Mouse (Mus musculus) MEL (cell line): ENCODE measurements around the gene Sema6d. TPM values are rescaled to one million over a fixed set of nuclear protein-coding genes. Genes with fewer than 3 reads are reported as not detected.

Experiments
- DNase-seq: peaks from one replicate; pipeline ENCODE4 v3.0.0; 2011; ENCODE audit warnings: low read depth, low spot score
- H3K27ac ChIP-seq: 2 replicates; pipeline ENCODE4 v1.5.1; 2012; ENCODE audit warnings: low read depth, mild to moderate bottlenecking, control low read depth, low read length, moderate library complexity; ENCODE audit not compliant: control insufficient read depth
- H3K27me3 ChIP-seq, 2 experiments: fragments of 150-350 bp in 1 of 2; sonication (generic) in 1 of 2; 2 replicates each; pipeline ENCODE4 v1.6.1; 2012; ENCODE audit warnings: low read length in 2 of 2, mild to moderate bottlenecking in 2 of 2, improper control_type of control experiment in 1 of 2, moderate library complexity in 1 of 2; ENCODE audit not compliant: insufficient read depth in 2 of 2, control insufficient read depth in 1 of 2
- H3K36me3 ChIP-seq, 2 experiments: 2 replicates each; pipeline ENCODE4 v1.6.1; 2012 to 2014; ENCODE audit warnings: low read length in 2 of 2, improper control_type of control experiment in 1 of 2, inconsistent platforms in 1 of 2, mild to moderate bottlenecking in 1 of 2; ENCODE audit not compliant: insufficient read depth in 2 of 2, control insufficient read depth in 1 of 2
- H3K4me1 ChIP-seq, 2 experiments: fragments of 150-350 bp in 1 of 2; sonication (generic) in 1 of 2; 2 replicates each; pipeline ENCODE4 v1.6.1; 2012; ENCODE audit warnings: low read length in 2 of 2, improper control_type of control experiment in 1 of 2, mild to moderate bottlenecking in 1 of 2; ENCODE audit not compliant: insufficient read depth in 2 of 2, control insufficient read depth in 1 of 2
- H3K4me3 ChIP-seq, 2 experiments: fragments of 150-350 bp in 1 of 2; sonication (generic) in 1 of 2; 2 replicates each; pipeline ENCODE4 v1.5.1; 2012; ENCODE audit warnings: low read depth in 2 of 2, low read length in 2 of 2, mild to moderate bottlenecking in 2 of 2, moderate library complexity in 2 of 2, control low read depth in 1 of 2, improper control_type of control experiment in 1 of 2; ENCODE audit not compliant: control insufficient read depth in 1 of 2, insufficient read depth in 1 of 2
- H3K79me2 ChIP-seq: 2 replicates; pipeline ENCODE4 v1.6.1; 2012; ENCODE audit warnings: mild to moderate bottlenecking, low read length, moderate library complexity; ENCODE audit not compliant: control insufficient read depth, poor library complexity, insufficient read depth
- H3K9ac ChIP-seq: 2 replicates; pipeline ENCODE4 v1.6.1; 2012; ENCODE audit warnings: low read depth, mild to moderate bottlenecking, control low read depth, low read length, moderate library complexity; ENCODE audit not compliant: control insufficient read depth, poor library complexity, severe bottlenecking
- H3K9me3 ChIP-seq: fragments of 150-350 bp; sonication (generic); replicated peaks from 2 replicates; pipeline ENCODE4 v1.6.1; 2012; ENCODE audit warnings: mild to moderate bottlenecking, low read length, improper control_type of control experiment, moderate library complexity; ENCODE audit not compliant: insufficient read depth
- CHD2 ChIP-seq: IDR thresholded peaks from 2 replicates; pipeline ENCODE4 v1.6.1; 2011; ENCODE audit warnings: low read length, improper control_type of control experiment
- CTCF ChIP-seq, 3 experiments: IDR thresholded peaks in 2 of 3; conservative IDR thresholded peaks in 1 of 3; 2 replicates each; pipeline ENCODE4 v1.5.1; 2011 to 2012; ENCODE audit warnings: low read length in 3 of 3, low read depth in 2 of 3, mild to moderate bottlenecking in 2 of 3, improper control_type of control experiment in 1 of 3, inconsistent platforms in 1 of 3, mixed read lengths in 1 of 3, moderate library complexity in 1 of 3; ENCODE audit not compliant: control insufficient read depth in 1 of 3, insufficient read depth in 1 of 3, poor library complexity in 1 of 3, severe bottlenecking in 1 of 3
- ELF1 ChIP-seq: IDR thresholded peaks from 2 replicates; pipeline ENCODE4 v1.6.1; 2014; ENCODE audit warnings: low read depth, mild to moderate bottlenecking, inconsistent platforms, low read length, improper control_type of control experiment, moderate library complexity
- ETS1 ChIP-seq: IDR thresholded peaks from 2 replicates; pipeline ENCODE4 v1.6.1; 2012; ENCODE audit warnings: low read depth, mild to moderate bottlenecking, inconsistent platforms, low read length, improper control_type of control experiment, moderate library complexity
- GABPA ChIP-seq: IDR thresholded peaks from 2 replicates; pipeline ENCODE4 v1.6.1; 2012; ENCODE audit warnings: low read depth, mild to moderate bottlenecking, inconsistent platforms, low read length, improper control_type of control experiment, moderate library complexity
- GATA1 ChIP-seq: IDR thresholded peaks from 2 replicates; pipeline ENCODE4 v1.6.1; 2011; ENCODE audit warnings: low read depth, low read length, improper control_type of control experiment
- HCFC1 ChIP-seq: IDR thresholded peaks from 2 replicates; pipeline ENCODE4 v1.6.1; 2012; ENCODE audit warnings: low read depth, mild to moderate bottlenecking, inconsistent platforms, low read length, improper control_type of control experiment, moderate library complexity
- KAT2A ChIP-seq: conservative IDR thresholded peaks from 2 replicates; pipeline ENCODE4 v1.6.1; 2012; ENCODE audit warnings: low read depth, low read length, improper control_type of control experiment, inconsistent platforms
- MAFK ChIP-seq: IDR thresholded peaks from 2 replicates; pipeline ENCODE4 v1.6.1; 2011; ENCODE audit warnings: low read depth, mild to moderate bottlenecking, low read length, improper control_type of control experiment, borderline replicate concordance
- MAX ChIP-seq: IDR thresholded peaks from 2 replicates; pipeline ENCODE4 v1.6.1; 2011; ENCODE audit warnings: low read length, improper control_type of control experiment
- MEF2A ChIP-seq: IDR thresholded peaks from 2 replicates; pipeline ENCODE4 v1.6.1; 2014; ENCODE audit warnings: low read depth, mild to moderate bottlenecking, inconsistent platforms, low read length, improper control_type of control experiment; ENCODE audit not compliant: poor library complexity, insufficient replicate concordance, severe bottlenecking; ENCODE audit errors: extremely low read depth
- NELFE ChIP-seq: IDR thresholded peaks from 2 replicates; pipeline ENCODE4 v1.6.1; 2011; ENCODE audit warnings: low read depth, low read length, improper control_type of control experiment
- POLR2A ChIP-seq, 2 experiments: IDR thresholded peaks; 2 replicates each; pipeline ENCODE4 v1.6.1; 2011 to 2012; ENCODE audit warnings: low read length in 2 of 2, mild to moderate bottlenecking in 2 of 2, control low read depth in 1 of 2, improper control_type of control experiment in 1 of 2, low read depth in 1 of 2, moderate library complexity in 1 of 2; ENCODE audit not compliant: control insufficient read depth in 1 of 2, insufficient read depth in 1 of 2, poor library complexity in 1 of 2
- POLR2AphosphoS2 ChIP-seq: IDR thresholded peaks from 2 replicates; pipeline ENCODE4 v1.6.1; 2011; ENCODE audit warnings: low read length, improper control_type of control experiment
- POLR2AphosphoS5 ChIP-seq: IDR thresholded peaks from 2 replicates; pipeline ENCODE4 v1.6.1; 2012; ENCODE audit warnings: low read depth, borderline replicate concordance, mild to moderate bottlenecking, inconsistent platforms, low read length, moderate library complexity, mixed read lengths
- RAD21 ChIP-seq: IDR thresholded peaks from 2 replicates; pipeline ENCODE4 v1.6.1; 2011; ENCODE audit warnings: mild to moderate bottlenecking, low read depth, low read length, improper control_type of control experiment
- RCOR1 ChIP-seq: IDR thresholded peaks from 2 replicates; pipeline ENCODE4 v1.6.1; 2012; ENCODE audit warnings: low read depth, mild to moderate bottlenecking, inconsistent platforms, low read length, improper control_type of control experiment
- SIN3A ChIP-seq: IDR thresholded peaks from 2 replicates; pipeline ENCODE4 v1.6.1; 2012; ENCODE audit warnings: low read length, improper control_type of control experiment, inconsistent platforms
- SMC3 ChIP-seq: IDR thresholded peaks from 2 replicates; pipeline ENCODE4 v1.6.1; 2011; ENCODE audit warnings: low read depth, low read length, improper control_type of control experiment
- TBP ChIP-seq: IDR thresholded peaks from 2 replicates; pipeline ENCODE4 v1.8.0; 2011; ENCODE audit warnings: low read depth, low read length, improper control_type of control experiment
- USF1 ChIP-seq: IDR thresholded peaks from 2 replicates; pipeline ENCODE4 v1.6.1; 2014; ENCODE audit warnings: low read depth, mild to moderate bottlenecking, inconsistent platforms, low read length, improper control_type of control experiment, moderate library complexity
- ZNF384 ChIP-seq: IDR thresholded peaks from 2 replicates; pipeline ENCODE4 v1.6.1; 2012; ENCODE audit warnings: low read depth, mild to moderate bottlenecking, inconsistent platforms, low read length, improper control_type of control experiment
- polyA plus RNA-seq, 2 experiments: library from polyadenylated mRNA; stranded (reverse) in 1 of 2; unstranded in 1 of 2; fragments of >175 nt in 1 of 2; fragments of >200 nt in 1 of 2; gene quantifications; 2 replicates each; pipeline versions ENCODE4 v1.2.1 to v1.2.4; 2012; ENCODE audit warnings: low replicate concordance in 2 of 2, low read depth in 1 of 2; ENCODE audit not compliant: insufficient read length in 2 of 2, insufficient read depth in 1 of 2, missing spikeins in 1 of 2
- total RNA-seq: library from RNA; depleted of rRNA; stranded (reverse); fragments of 300-350 nt; gene quantifications from 2 replicates; pipeline ENCODE4 v1.2.3, GENCODE M21; 2012

Gene Sema6d
- total and polyA plus RNA-seq, 3 experiments: not detected

DNA sequence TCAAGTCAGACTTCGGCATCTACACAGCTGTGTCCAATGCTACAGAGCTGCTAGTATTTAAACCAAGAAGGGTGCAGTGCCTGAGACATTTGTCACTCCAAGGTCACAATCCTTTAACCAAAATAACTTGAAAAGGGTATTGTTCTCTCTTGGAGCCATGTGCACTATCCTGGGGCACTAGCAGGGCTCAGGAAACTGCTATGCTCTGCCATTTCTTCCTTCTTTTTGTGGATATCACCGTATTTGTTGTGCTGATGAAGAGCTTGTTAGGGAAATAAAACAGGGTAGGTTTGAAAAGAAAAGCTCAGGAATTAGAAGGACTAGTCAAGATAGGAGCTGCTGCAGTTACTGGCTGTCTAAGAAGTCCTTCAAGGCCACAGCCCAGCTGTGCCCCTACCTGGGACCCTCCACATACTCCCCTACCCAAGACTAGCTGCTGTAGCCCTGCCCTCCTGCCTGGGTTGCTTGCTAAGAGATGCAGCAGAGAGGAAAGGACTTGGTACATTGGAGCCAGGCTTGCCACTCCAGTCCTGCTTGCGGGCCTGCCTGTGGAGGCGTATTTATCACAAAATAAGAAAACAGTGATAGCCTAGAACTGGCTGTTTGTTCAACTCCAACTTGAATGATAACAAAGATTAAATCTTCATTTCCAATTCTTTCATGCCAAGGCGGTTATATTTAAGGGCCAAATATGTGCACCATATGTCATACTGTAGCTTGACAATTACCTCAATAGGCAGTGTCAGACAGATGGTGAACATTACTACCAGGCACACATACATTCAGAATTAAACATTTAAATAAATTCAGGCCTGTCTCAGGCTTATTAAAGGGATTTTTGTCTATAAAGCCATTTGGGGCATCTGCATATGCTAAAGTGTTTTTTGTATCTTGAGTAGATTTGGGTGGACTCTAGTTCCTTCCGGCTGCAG lies 315.1 kb downstream of the Sema6d start:
- TF ChIP-seq ETS1: no peak
- TF ChIP-seq MEF2A: no peak
- no peak for TF ChIP-seq ZNF384
- TF ChIP-seq USF1: no peak
- no peak for TF ChIP-seq GABPA
- no peak for TF ChIP-seq GATA1
- no peak for TF ChIP-seq POLR2A (IDR thresholded peaks at IDR 0.05; ENCODE audit: control insufficient read depth in 1 of 2, insufficient read depth in 1 of 2, low read depth in 1 of 2, low read length in 2 of 2, poor library complexity in 1 of 2)
- TF ChIP-seq CHD2: no peak
- no peak for TF ChIP-seq RAD21
- TF ChIP-seq POLR2AphosphoS5: no peak
- no peak for TF ChIP-seq TBP
- TF ChIP-seq SIN3A: no peak
- TF ChIP-seq MAX: no peak
- no peak for TF ChIP-seq NELFE
- no peak for TF ChIP-seq RCOR1
- TF ChIP-seq HCFC1: no peak
- no peak for TF ChIP-seq KAT2A
- Histone ChIP-seq H3K4me3 (no peak overlapping the region), H3K36me3 (no peaks in the 10 kb centered on the region), H3K4me1 (no peaks in the 10 kb centered on the region), H3K9ac (no peak overlapping the region), H3K9me3 (no peaks in the 10 kb centered on the region), H3K27me3 (no peaks in the 10 kb centered on the region), H3K79me2 (no peaks in the 10 kb centered on the region), H3K27ac (no peak overlapping the region)
- no peak for DNase-seq

DNA sequence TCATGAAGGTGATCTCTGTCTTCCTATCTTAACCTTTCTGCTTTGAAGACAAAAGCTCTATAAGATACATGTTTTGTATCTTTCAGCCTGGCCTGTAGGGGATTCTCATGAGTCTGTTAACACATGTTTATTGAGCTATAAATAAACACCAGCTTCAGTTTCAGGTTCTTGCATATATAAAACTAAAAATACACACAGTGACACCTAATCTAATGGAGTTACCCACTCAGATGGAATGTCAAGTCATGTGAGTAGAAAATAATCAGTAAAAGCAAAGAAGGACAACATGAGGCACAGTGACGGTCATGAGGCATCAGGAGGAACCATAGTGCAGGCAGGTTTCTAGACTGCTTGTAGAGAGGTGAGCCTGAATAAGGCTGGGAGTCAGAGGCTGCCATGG lies 319.2 kb downstream of the Sema6d start:
- H3K9me3 ChIP-seq: no peaks in the 10 kb centered on the region

More for the DNA sequence above, 319.2 kb downstream of the Sema6d start:
- no peak overlapping the region for H3K4me3 ChIP-seq
- H3K27me3 ChIP-seq: no peaks in the 10 kb centered on the region
- H3K36me3 ChIP-seq: no peaks in the 10 kb centered on the region
- no peak for DNase-seq
- TF ChIP-seq POLR2A (IDR thresholded peaks at IDR 0.05; ENCODE audit: control insufficient read depth in 1 of 2, insufficient read depth in 1 of 2, low read depth in 1 of 2, low read length in 2 of 2, poor library complexity in 1 of 2) (no peak), POLR2AphosphoS2 (no peak), MAFK (no peak), GABPA (no peak), POLR2AphosphoS5 (no peak), USF1 (no peak), CTCF (IDR thresholded peaks at IDR 0.05 in 2 of 3, conservative IDR thresholded peaks at IDR 0.05 in 1 of 3; ENCODE audit: control insufficient read depth in 1 of 3, insufficient read depth in 1 of 3, low read depth in 2 of 3, low read length in 3 of 3, poor library complexity in 1 of 3, severe bottlenecking in 1 of 3) (no peak), MEF2A (no peak), ELF1 (no peak), HCFC1 (no peak), GATA1 (no peak), TBP (no peak), SMC3 (no peak)
- H3K4me1 ChIP-seq: no peaks in the 10 kb centered on the region
- H3K79me2 ChIP-seq: no peaks in the 10 kb centered on the region
- no peak overlapping the region for H3K27ac ChIP-seq
- no peak overlapping the region for H3K9ac ChIP-seq
